Mouse (Mus musculus) forebrain, embryonic 13.5 days (tissue): ENCODE data around the gene B3gnt3. TPM values are rescaled to one million over a fixed set of nuclear protein-coding genes. Genes with fewer than 3 reads are reported as not detected.
"Not testable (repeated sequence)": the region's sequence is repeated elsewhere in the genome, so short reads cannot be mapped to it uniquely, and the experiment has no call there.

ENCODE experiments used
- ATAC-seq: fragments of 200-750 bp; cut with Nextera tagmentation; 2 replicates; pipeline ENCODE4 v1.8.0; 2017
- H3K27ac ChIP-seq: fragments of 300-500 bp; sonication (generic); 2 replicates; pipeline ENCODE4 v1.5.1; 2015; ENCODE audit warnings: inconsistent platforms, mild to moderate bottlenecking, moderate library complexity
- H3K27me3 ChIP-seq: fragments of 300-500 bp; sonication (generic); 2 replicates; pipeline ENCODE4 v1.6.1; 2015; ENCODE audit warnings: mild to moderate bottlenecking, inconsistent platforms
- H3K36me3 ChIP-seq: fragments of 300-500 bp; sonication (generic); 2 replicates; pipeline ENCODE4 v1.6.1; 2015; ENCODE audit warnings: mild to moderate bottlenecking, inconsistent platforms; ENCODE audit not compliant: poor library complexity, severe bottlenecking
- H3K4me1 ChIP-seq: fragments of 300-500 bp; sonication (generic); 2 replicates; pipeline ENCODE4 v1.6.1; 2015; ENCODE audit warnings: inconsistent platforms
- H3K4me2 ChIP-seq: fragments of 300-500 bp; sonication (generic); 2 replicates; pipeline ENCODE4 v1.6.1; 2015; ENCODE audit warnings: inconsistent platforms, mild to moderate bottlenecking, moderate library complexity
- H3K4me3 ChIP-seq: fragments of 300-500 bp; sonication (generic); 2 replicates; pipeline ENCODE4 v1.5.1; 2015; ENCODE audit warnings: mild to moderate bottlenecking, inconsistent platforms
- H3K9ac ChIP-seq: fragments of 300-500 bp; sonication (generic); 2 replicates; pipeline ENCODE4 v1.6.1; 2015; ENCODE audit warnings: mild to moderate bottlenecking, inconsistent platforms
- H3K9me3 ChIP-seq: fragments of 300-500 bp; sonication (generic); replicated peaks from 2 replicates; pipeline ENCODE4 v1.6.1; 2016; ENCODE audit warnings: inconsistent platforms
- WGBS: fragments of 180-500 bp; shearing (Covaris S2); methylation state at CpG from one replicate; pipeline ENCODE4 v1.1.7; 2015; 5-methylcytosine and 5-hydroxymethylcytosine counted together
- polyA plus RNA-seq: library from polyadenylated mRNA; unstranded; fragments of >200 nt; fragmentation: Nextera tagmentation; extraction: Ambion mirVana; gene quantifications from 2 replicates; pipeline ENCODE4 v1.2.1, GENCODE M21; 2015

Gene B3gnt3
- polyA plus RNA-seq: 0.33 and 0.44 TPM in 2 replicates

DNA sequence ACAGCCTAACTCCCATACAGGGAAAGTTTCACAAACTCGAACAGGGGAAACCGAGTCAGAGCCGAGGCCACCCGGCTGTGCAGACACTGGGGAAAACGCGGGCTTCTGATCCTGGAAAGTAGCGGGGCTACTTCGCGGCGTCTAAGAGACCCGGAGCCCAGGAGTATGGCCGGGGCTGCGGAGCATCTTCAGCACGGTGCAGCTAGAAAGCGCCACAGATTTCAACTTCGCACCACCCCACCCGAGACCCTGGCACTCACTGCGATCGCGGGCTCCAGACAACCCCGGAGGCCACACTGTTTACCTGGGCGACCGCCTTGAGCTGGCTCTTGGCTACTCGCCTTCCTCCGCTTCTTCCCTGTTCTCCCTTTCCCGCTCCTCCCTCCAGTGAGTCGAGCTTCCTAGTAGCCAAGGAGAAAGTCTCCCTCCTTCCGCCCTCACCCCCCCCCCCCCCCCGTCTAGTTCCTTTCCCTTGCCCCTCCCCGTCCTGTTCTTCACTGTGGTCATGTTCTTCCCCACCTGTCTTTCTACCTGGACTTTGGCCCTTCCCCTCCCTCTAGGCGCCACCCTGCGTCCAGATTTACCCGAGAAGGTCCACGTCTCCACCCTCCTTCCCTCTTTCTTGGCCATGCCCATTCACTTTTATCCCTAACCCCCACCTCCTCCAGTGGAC lies at the start of gene B3gnt3:
Gene B3gnt3, minus strand, starts transcription at position 376 of the 673 bp plus-strand sequence.
- ATAC-seq: no peak
- Histone ChIP-seq H3K4me1 (0 out of 2 replicates have a peak, but pooled peaks cover 8% of the 10 kb centered on the region), H3K4me3 (no peak within 1 kb of the TSS), H3K9ac (no peak within 1 kb of the TSS), H3K27me3 (peaks cover 82% of the 10 kb centered on the region), H3K9me3 (no peaks in the 10 kb centered on the region), H3K4me2 (peak within 1 kb of the TSS; percentile 2; the same call in 1 of the 2 replicates), H3K27ac (no peak within 1 kb of the TSS), H3K36me3 (no peaks in the 10 kb centered on the region)
- 18% methylated on average over 32 of the region's 34 CpGs for WGBS

DNA sequence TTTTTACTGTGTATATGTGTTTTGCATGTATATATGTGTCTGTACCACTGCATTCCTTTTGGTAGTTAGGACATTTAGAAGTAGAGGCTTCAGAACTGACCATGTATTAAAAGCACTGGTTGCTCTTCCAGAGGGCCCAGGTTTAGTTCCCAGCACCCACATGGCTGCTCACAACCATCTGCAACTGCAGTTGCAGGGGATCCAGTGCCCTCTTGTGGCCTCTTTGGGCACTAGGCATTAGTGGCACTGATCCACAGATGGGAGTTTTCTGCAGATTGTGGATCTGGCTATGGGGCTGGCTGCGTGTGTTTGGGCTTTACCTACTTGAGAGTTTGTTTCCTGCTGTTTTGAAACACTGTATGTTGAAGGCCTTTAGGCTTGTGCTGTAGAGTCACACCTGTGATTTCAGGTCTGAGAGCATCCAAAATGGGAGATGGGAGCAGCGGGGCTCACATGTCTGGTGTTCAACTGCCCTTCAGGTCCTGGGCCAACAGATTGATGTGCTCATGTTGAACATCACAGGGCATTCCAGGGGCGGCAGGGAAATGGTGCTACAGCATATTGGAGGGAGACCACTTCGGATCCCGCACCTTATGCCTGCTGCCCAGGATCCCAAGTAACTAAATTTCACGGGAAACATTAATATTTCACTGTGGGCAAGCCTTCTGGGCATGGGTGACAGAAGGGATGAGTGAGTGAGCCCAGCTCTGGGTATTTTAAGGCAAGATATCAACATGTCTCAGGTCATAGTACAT lies 47.9 kb upstream of the B3gnt3 start:
- not testable (repeated sequence) for ATAC-seq, H3K27ac ChIP-seq
- WGBS: 88% methylated on average over 6 of the region's 6 CpGs

DNA sequence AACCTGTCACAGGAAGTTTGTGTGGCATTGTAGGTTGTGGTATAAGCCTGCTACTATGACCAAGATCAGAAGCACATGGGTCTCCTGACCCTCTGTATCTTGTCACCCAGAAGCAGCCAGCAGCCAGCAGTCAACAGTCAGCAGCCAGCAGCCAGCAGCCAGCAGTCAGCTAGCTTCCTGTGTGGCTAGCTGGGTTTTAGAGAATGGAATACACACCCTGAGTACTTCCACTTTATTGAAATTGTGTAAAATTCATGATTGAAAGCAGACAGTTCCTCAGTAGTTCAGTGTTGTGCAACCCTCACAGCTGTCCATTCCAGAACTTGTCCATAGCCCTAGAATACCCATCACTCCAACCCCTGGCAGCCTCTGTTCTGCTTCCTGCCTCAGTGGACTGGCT lies 45.5 kb upstream of the B3gnt3 start:
- not testable (repeated sequence) for H3K9ac ChIP-seq, H3K4me3 ChIP-seq, H3K4me2 ChIP-seq, H3K27me3 ChIP-seq, H3K9me3 ChIP-seq, H3K36me3 ChIP-seq, H3K4me1 ChIP-seq, ATAC-seq, H3K27ac ChIP-seq

More for the DNA sequence above, 47.9 kb upstream of the B3gnt3 start:
- not testable (repeated sequence) for H3K4me3 ChIP-seq, H3K9ac ChIP-seq, H3K36me3 ChIP-seq, H3K4me2 ChIP-seq, H3K27me3 ChIP-seq, H3K4me1 ChIP-seq, H3K9me3 ChIP-seq

DNA sequence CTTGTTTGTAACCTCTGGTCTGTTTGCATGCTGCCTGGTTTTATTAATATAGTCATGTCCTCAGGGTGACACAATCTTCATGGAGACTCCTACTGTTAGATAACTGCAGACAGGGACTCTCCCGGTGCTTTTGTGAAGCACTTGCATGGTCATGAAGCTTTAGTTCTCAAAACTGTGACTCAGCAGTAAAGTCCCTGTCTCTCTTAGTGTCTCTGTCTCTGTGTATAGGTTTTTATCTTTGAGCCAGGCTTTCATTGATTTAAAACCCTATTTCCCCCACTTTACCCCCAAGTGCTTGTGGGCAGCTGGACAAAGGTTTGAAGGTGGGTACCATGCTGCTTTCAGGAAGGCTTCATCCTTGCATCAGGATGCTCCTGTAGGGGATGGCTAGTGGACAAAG lies 43.7 kb upstream of the B3gnt3 start:
- Histone ChIP-seq H3K4me1 (peaks cover 10% of the 10 kb centered on the region), H3K4me2 (no peak overlapping the region), H3K9me3 (no peaks in the 10 kb centered on the region), H3K9ac (no peak overlapping the region), H3K36me3 (no peaks in the 10 kb centered on the region), H3K4me3 (no peak overlapping the region), H3K27ac (no peak overlapping the region), H3K27me3 (peaks cover 8% of the 10 kb centered on the region; the same call in 1 of the 2 replicates)
- no peak for ATAC-seq
- 85% methylated on average over 1 of the region's 1 CpGs for WGBS

DNA sequence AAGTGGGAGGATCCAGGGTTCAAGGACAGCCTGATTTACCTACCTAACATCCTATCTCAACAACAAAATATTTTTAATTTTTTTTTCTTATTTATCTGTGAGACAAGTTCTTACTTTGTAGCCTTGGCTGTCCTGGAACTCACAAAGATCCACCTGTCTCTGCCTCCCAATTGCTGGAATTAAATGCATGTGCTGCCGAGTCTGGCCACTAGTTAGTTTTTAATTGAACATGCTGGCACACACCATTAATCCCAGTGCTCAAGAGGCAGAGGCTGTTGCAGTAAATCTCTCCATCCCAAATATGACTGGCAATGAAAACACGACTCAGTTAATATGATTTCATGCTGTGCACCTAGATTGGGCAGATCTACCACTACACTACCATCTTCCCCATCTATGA lies 41.2 kb upstream of the B3gnt3 start:
- no peaks in the 10 kb centered on the region for H3K36me3 ChIP-seq
- ATAC-seq: no peak
- no peak overlapping the region for H3K4me2 ChIP-seq
- no peak overlapping the region for H3K9ac ChIP-seq
- H3K27me3 ChIP-seq: peaks cover 8% of the 10 kb centered on the region; the same call in 1 of the 2 replicates
- WGBS: 58% methylated on average over 2 of the region's 2 CpGs
- no peaks in the 10 kb centered on the region for H3K9me3 ChIP-seq
- no peak overlapping the region for H3K27ac ChIP-seq
- no peak overlapping the region for H3K4me3 ChIP-seq
- peaks cover 10% of the 10 kb centered on the region for H3K4me1 ChIP-seq

DNA sequence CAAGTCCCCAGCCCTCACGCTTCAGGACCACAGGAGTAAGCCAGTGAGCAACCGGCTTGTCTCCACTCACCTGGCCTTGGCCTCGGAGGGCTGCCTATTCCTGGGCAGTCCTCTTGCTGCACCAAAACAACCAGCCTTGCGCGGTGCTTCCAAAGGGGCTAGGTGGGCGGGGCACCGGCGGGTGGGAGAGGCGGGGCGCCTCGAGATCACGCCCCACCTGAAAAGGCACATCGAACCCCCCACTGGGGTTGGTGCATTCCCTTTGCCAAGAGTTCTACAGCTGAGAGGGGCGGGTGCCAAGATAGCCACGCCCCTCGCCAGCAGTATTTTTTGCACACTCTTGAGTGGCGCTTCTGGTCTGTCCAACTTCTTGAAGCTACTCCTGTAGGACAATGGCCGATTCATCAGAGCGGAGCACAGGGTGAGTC lies 40.1 kb upstream of the B3gnt3 start:
- Histone ChIP-seq H3K27me3 (peaks cover 8% of the 10 kb centered on the region; the same call in 1 of the 2 replicates), H3K4me2 (peak overlapping the region; percentile 54), H3K4me3 (0 out of 2 replicates have a peak overlapping the region, but pooled peaks have one; percentile 13), H3K9ac (no peak overlapping the region), H3K4me1 (peaks cover 10% of the 10 kb centered on the region), H3K36me3 (no peaks in the 10 kb centered on the region), H3K27ac (no peak overlapping the region), H3K9me3 (no peaks in the 10 kb centered on the region)
- WGBS: 2% methylated on average over 19 of the region's 19 CpGs
- peak; percentile 66; the same call in 1 of the 2 replicates for ATAC-seq

DNA sequence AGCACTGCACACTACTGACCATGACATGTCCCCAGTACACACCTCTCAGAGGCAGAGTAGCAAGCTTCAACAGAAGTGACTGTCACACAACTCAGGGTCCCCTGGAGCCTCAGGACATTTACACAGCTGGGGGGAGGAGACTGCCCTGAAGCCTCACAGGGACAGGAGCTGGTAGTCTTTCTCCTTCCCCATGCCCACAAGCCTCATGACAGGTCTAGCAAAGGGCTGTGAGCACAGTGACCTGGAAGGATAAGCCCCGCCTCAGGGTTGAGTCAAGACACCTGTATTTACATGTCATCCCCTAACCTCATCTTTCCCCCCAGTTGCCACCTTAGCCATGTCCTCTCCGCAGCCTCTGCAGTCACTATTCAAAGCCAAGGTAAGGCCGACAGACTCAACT lies 39.6 kb upstream of the B3gnt3 start:
- no peak for ATAC-seq

DNA sequence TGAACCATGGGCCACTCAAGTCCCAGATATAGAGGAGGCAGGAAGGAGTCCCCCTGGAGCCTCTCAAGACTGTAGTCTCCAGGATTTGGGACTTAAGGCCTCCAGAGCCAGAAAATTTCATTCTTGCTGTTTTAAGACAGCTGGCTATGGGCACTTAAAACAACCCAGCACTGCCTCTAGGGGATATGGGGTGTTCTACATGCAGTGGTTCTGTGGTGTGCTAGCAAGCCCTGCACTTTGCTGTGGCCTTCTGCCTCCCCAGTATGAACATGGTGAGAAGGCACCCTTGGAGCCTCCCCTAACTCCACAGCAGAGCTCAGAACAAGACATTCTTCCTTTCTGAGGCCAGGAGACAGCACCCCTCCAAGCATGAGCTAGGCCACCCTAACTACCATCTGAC lies 36.7 kb upstream of the B3gnt3 start:
- not testable (repeated sequence) for H3K4me2 ChIP-seq, H3K4me1 ChIP-seq, H3K36me3 ChIP-seq, ATAC-seq, H3K9ac ChIP-seq, H3K27me3 ChIP-seq, H3K9me3 ChIP-seq, H3K27ac ChIP-seq, H3K4me3 ChIP-seq

More for the DNA sequence above, 39.6 kb upstream of the B3gnt3 start:
- WGBS: 39% methylated on average over 3 of the region's 3 CpGs
- Histone ChIP-seq H3K27ac (no peak overlapping the region), H3K9me3 (no peaks in the 10 kb centered on the region), H3K36me3 (no peaks in the 10 kb centered on the region), H3K27me3 (peaks cover 8% of the 10 kb centered on the region; the same call in 1 of the 2 replicates), H3K9ac (no peak overlapping the region), H3K4me2 (peak overlapping the region; percentile 54), H3K4me1 (peaks cover 10% of the 10 kb centered on the region), H3K4me3 (no peak overlapping the region)

DNA sequence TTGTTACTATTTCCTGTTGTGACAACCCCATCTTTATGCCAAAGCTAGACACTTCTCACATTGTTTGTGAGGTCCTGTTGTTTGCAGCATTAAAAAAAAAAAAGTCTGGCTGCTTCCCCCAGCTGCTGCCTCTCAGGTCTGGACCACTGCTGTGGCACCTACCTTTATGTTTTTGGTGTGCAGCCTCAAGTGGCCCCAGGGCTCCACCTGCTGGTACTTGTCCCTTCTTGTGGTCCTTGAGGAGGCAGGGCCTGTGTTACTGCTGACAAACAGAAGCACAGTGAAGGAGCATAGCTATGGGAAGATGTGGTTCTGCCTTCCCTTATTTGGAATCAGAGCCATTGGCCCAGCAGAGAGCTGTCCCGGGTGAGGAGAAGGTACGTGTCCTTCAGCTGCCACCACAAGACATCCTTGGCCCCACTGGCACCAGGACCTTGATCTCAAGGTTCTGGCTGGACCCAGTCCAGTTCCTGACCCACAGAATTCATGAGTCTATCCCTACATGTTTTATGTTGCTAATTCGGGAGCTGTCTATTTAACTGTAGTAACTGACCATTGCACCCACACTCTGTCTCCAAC lies 30.2 kb upstream of the B3gnt3 start:
- Histone ChIP-seq H3K9me3 (no peaks in the 10 kb centered on the region), H3K27ac (no peak overlapping the region), H3K4me2 (no peak overlapping the region), H3K4me3 (no peak overlapping the region), H3K9ac (no peak overlapping the region), H3K4me1 (peaks cover 8% of the 10 kb centered on the region; the same call in 1 of the 2 replicates), H3K27me3 (peaks cover 2% of the 10 kb centered on the region; the same call in 1 of the 2 replicates), H3K36me3 (no peaks in the 10 kb centered on the region)
- 42% methylated on average over 3 of the region's 3 CpGs for WGBS
- ATAC-seq: no peak

DNA sequence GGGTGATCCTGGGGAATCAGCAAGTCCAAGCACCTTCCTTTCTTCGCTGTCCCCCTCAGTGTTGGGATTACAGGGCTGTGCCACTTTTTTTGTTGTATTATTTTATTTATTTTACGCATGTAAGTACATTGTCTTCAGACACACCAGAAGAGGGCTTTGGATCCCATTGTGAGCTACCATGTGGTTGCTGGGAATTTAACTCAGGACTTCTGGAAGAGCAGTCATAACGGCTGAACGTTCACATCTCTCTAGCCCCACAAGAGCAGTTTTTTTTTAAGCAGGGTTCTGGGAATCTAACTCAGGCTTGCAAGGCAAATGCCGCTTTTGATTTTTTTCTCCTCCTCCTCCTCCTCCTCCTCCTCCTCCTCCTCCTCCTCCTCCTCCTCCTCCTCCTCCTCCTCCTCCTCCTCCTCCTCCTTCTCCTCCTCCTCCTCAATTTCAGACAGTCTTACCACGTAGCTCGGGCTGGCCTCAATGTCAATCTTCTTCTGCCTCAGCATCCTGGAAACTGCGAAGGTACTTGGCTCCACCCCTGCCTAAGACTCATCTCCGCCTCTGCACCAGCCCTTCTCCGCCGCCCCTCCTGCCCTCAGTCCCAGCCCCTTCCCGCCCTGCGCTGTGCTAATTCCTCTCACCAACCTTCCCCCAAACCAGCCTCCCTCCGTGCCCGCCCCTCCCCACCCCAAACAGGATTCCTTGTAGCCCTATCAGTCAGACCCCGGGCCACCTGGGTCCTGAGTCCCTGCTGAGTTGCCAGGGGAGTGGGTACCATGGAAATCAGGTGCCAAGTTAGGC lies 27.4 kb upstream of the B3gnt3 start:
- peaks cover 19% of the 10 kb centered on the region for H3K4me1 ChIP-seq
- peak overlapping the region; percentile 67 for H3K4me2 ChIP-seq
- no peaks in the 10 kb centered on the region for H3K9me3 ChIP-seq
- H3K27me3 ChIP-seq: peaks cover 2% of the 10 kb centered on the region; the same call in 1 of the 2 replicates
- peak overlapping the region; percentile 39 for H3K4me3 ChIP-seq
- no peaks in the 10 kb centered on the region for H3K36me3 ChIP-seq
- H3K9ac ChIP-seq: peak overlapping the region; percentile 64
- peak; percentile 19; the same call in 1 of the 2 replicates for ATAC-seq
- WGBS: 4% methylated on average over 14 of the region's 16 CpGs
- no peak overlapping the region for H3K27ac ChIP-seq

DNA sequence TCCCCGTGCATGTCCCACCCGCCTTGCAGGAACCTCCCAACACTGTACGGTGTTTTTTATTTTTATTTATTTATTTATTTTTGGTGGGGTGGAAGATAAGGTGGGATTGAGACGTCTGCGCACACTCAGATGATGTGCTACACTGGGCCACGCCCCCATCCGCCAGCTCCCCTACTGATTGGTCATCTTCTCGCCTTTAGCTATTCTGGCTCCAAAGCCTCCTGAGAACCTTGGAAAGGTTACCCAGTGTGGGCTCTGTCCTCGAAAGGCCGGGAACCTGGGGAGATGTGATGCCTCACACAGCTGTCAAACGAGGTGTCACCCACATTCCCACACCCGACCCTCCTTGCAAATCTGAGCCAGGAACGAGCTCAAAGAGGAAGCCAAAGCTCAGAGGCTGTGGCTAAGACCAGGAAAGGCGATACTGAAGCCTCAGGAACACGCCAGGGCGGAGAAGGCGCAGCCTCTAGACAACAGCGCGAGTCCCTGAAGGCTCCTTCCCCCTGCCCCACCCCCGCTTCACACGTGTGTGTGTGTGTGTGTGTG lies 26.7 kb upstream of the B3gnt3 start:
- peaks cover 23% of the 10 kb centered on the region for H3K4me1 ChIP-seq
- H3K27me3 ChIP-seq: peaks cover 2% of the 10 kb centered on the region; the same call in 1 of the 2 replicates
- peak overlapping the region; percentile 39 for H3K4me3 ChIP-seq
- peak overlapping the region; percentile 67 for H3K27ac ChIP-seq
- peak overlapping the region; percentile 67 for H3K4me2 ChIP-seq
- peak; percentile 46 for ATAC-seq
- peak overlapping the region; percentile 64 for H3K9ac ChIP-seq
- 5% methylated on average over 21 of the region's 21 CpGs for WGBS
- H3K36me3 ChIP-seq: no peaks in the 10 kb centered on the region
- no peaks in the 10 kb centered on the region for H3K9me3 ChIP-seq
